28 mouse cellular contexts compared by ENCODE assay signal in the genomic region with DNA sequence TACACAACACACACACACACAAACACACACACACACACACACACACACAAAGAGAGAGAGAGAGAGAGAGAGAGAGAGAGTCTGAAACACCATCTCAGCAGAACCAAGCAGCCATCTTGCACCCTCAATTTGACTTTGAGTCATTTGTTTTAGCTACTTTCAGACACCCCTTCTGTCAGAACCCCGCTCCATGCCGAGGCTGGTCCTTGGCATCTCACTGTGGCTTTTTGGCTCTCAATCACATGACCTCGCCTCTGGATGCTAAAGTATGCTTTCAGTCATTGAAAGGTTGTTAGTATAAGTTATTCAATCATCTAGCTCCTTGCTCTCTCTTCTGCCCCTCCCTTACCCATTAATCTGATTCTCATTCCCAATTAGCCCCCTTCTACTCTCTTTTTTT. TPM values are rescaled to one million over a fixed set of nuclear protein-coding genes. Genes with fewer than 3 reads are reported as not detected.
A peak's percentile ranks its signal among the peaks of the same experiment; 100 is the strongest.
DNase-seq lines count a peak whose midpoint lies in the region; ATAC-seq lines count a peak whose summit lies in the region.
"Had no signal": no experiment of that assay in that cellular context is flagged by ENCODE, and none has a peak within 500 bp of the region (broad histone marks: within the 10 kb centered on the region; RNA-seq: fewer than 3 reads in every experiment).

No protein-coding gene starts in this region.

- no peak overlapping the region for H3K4me2 ChIP-seq in liver, embryonic 13.5 days
- no peak overlapping the region for H3K4me2 ChIP-seq in liver, embryonic 11.5 days
- H3K4me2 ChIP-seq in liver, embryonic 16.5 days (ENCODE audit: low read depth, low read length), result no peak overlapping the region
- H3K4me2 ChIP-seq: forebrain, embryonic 13.5 days; heart, embryonic 11.5 days; hindbrain, embryonic 14.5 days had no signal

- H3K36me3 ChIP-seq in liver, embryonic 13.5 days, result no peaks in the 10 kb centered on the region
- no peaks in the 10 kb centered on the region for H3K36me3 ChIP-seq in liver, embryonic 11.5 days (ENCODE audit: control insufficient read depth, insufficient read depth, low read length)
- no peaks in the 10 kb centered on the region for H3K36me3 ChIP-seq in liver, embryonic 16.5 days (ENCODE audit: control insufficient read depth, insufficient read depth)
- H3K36me3 ChIP-seq: forebrain, embryonic 10.5 days; hindbrain, embryonic 10.5 days had no signal

- 79% methylated on average over 3 of the region's 3 CpGs for WGBS in liver, embryonic 13.5 days (ENCODE audit: insufficient replicate concordance)
- 89% methylated on average over 3 of the region's 3 CpGs for WGBS in liver, embryonic 11.5 days
- 92% methylated on average over 3 of the region's 3 CpGs for WGBS in liver, embryonic 16.5 days (ENCODE audit: insufficient replicate concordance)

- peak overlapping the region; percentile 56 for H3K9ac ChIP-seq in liver, embryonic 13.5 days
- no peak overlapping the region for H3K9ac ChIP-seq in liver, embryonic 11.5 days (ENCODE audit: low read depth, low read length)
- no peak overlapping the region for H3K9ac ChIP-seq in liver, embryonic 16.5 days (ENCODE audit: low read depth, low read length)
- H3K9ac ChIP-seq: forebrain, embryonic 13.5 days; hindbrain, embryonic 14.5 days had no signal

- no peak for DNase-seq in liver, embryonic 13.5 days
- DNase-seq in liver, embryonic 11.5 days (ENCODE audit: low spot score), result no peak
- peak; percentile 59 for DNase-seq in induced T-regulatory cell, adult 2 months (ENCODE audit: low read depth)
- no peak for DNase-seq in testis, postnatal 14 days (ENCODE audit: low spot score)
- no peak for DNase-seq in right cerebral cortex, adult 18-20 months
- DNase-seq: adrenal gland, adult 8-10 months; adrenal gland, postnatal 36 days; cerebellum, adult 18-20 months; cerebellum, adult 9-10 months; cerebellum, postnatal 14 days; gastrocnemius, postnatal 10 days; gastrocnemius, postnatal 36 days; heart, postnatal 36 days had no signal

- H3K4me3 ChIP-seq in liver, embryonic 13.5 days (replicated peaks), result no peak overlapping the region
- H3K4me3 ChIP-seq in liver, embryonic 11.5 days (ENCODE audit: low read depth, low read length), result no peak overlapping the region
- H3K4me3 ChIP-seq in liver, embryonic 16.5 days (ENCODE audit: low read depth, low read length), result no peak overlapping the region
- H3K4me3 ChIP-seq: forebrain, embryonic 10.5 days; forebrain, embryonic 13.5 days; hindbrain, embryonic 10.5 days had no signal

- H3K27ac ChIP-seq in liver, embryonic 13.5 days, result peak overlapping the region; percentile 79
- no peak overlapping the region for H3K27ac ChIP-seq in liver, embryonic 11.5 days (ENCODE audit: low read depth, low read length)
- peak overlapping the region; percentile 23 for H3K27ac ChIP-seq in liver, embryonic 16.5 days (ENCODE audit: low read length)
- H3K27ac ChIP-seq: forebrain, embryonic 10.5 days; forebrain, embryonic 13.5 days; hindbrain, embryonic 10.5 days; hindbrain, embryonic 14.5 days; hindbrain, postnatal 0 days had no signal

- H3K9me3 ChIP-seq in liver, embryonic 13.5 days (replicated peaks), result no peaks in the 10 kb centered on the region
- H3K9me3 ChIP-seq in liver, embryonic 11.5 days (ENCODE audit: control insufficient read depth, low read length), result no peaks in the 10 kb centered on the region
- no peaks in the 10 kb centered on the region for H3K9me3 ChIP-seq in liver, embryonic 16.5 days (replicated peaks; ENCODE audit: control insufficient read depth, low read length)
- H3K9me3 ChIP-seq: forebrain, embryonic 10.5 days; forebrain, embryonic 13.5 days; hindbrain, embryonic 10.5 days had no signal

- H3K27me3 ChIP-seq in liver, embryonic 13.5 days, result no peaks in the 10 kb centered on the region
- no peaks in the 10 kb centered on the region for H3K27me3 ChIP-seq in liver, embryonic 11.5 days (replicated peaks; ENCODE audit: control insufficient read depth, insufficient read depth, low read length)
- H3K27me3 ChIP-seq in liver, embryonic 16.5 days (ENCODE audit: control insufficient read depth, insufficient read depth, low read depth, low read length), result no peaks in the 10 kb centered on the region
- H3K27me3 ChIP-seq: forebrain, embryonic 13.5 days had no signal

- ATAC-seq in liver, embryonic 13.5 days (ENCODE audit: low read depth), result no peak
- ATAC-seq in liver, embryonic 11.5 days (replicated peaks; ENCODE audit: low FRiP score), result no peak
- ATAC-seq in liver, embryonic 16.5 days (ENCODE audit: low read depth), result no peak
- ATAC-seq: activated CD4-positive, CD25-positive, alpha-beta regulatory T cell, adult 4 months; CD4-positive, CD25-positive, alpha-beta regulatory T cell, adult 4 months; forebrain, embryonic 13.5 days; forebrain, embryonic 16.5 days; hindbrain, postnatal 0 days had no signal

- H3K4me1 ChIP-seq in liver, embryonic 13.5 days (replicated peaks), result peaks cover 92% of the 10 kb centered on the region
- peaks cover 51% of the 10 kb centered on the region for H3K4me1 ChIP-seq in liver, embryonic 11.5 days (replicated peaks; ENCODE audit: control insufficient read depth, insufficient read depth, low read length)
- peaks cover 74% of the 10 kb centered on the region for H3K4me1 ChIP-seq in liver, embryonic 16.5 days (ENCODE audit: control insufficient read depth, low read depth, low read length)
- H3K4me1 ChIP-seq: forebrain, embryonic 13.5 days; hindbrain, embryonic 10.5 days had no signal

RNA-seq across cellular contexts. Expression of gene Agfg1, which starts 17.4 kb away (rescaled TPM):
- polyA plus RNA-seq in liver, embryonic 13.5 days (2015; fragmentation: Nextera tagmentation; extraction: Ambion mirVana), result 47.2 and 53.9 TPM in 2 replicates
- polyA plus RNA-seq in liver, embryonic 11.5 days (2014; fragmentation: Nextera tagmentation; extraction: Ambion mirVana), result 47.6 and 58.7 TPM in 2 replicates
- polyA plus RNA-seq in liver, embryonic 16.5 days (2015; fragmentation: Nextera tagmentation; extraction: Ambion mirVana), result 39.0 and 44.7 TPM in 2 replicates

RNA-seq across cellular contexts. Expression of gene Gm47791, which starts 50.8 kb away (rescaled TPM):
- polyA plus RNA-seq in liver, embryonic 13.5 days (2015; fragmentation: Nextera tagmentation; extraction: Ambion mirVana), result not detected in 2 replicates
- polyA plus RNA-seq in liver, embryonic 11.5 days (2014; fragmentation: Nextera tagmentation; extraction: Ambion mirVana), result not detected in 2 replicates
- not detected in 2 replicates for polyA plus RNA-seq in liver, embryonic 16.5 days (2015; fragmentation: Nextera tagmentation; extraction: Ambion mirVana)
- polyA plus RNA-seq: activated CD4-positive, CD25-positive, alpha-beta regulatory T cell, adult 4 months; C2C12; CD4-positive, CD25-positive, alpha-beta regulatory T cell, adult 4 months; embryonic facial prominence, embryonic 11.5 days; embryonic facial prominence, embryonic 14.5 days; forebrain, embryonic 10.5 days; forebrain, embryonic 13.5 days; forebrain, embryonic 16.5 days; heart, embryonic 11.5 days; heart, embryonic 14.5 days; heart, postnatal 0 days; hindbrain, embryonic 10.5 days; hindbrain, embryonic 14.5 days; hindbrain, postnatal 0 days had no signal

RNA-seq across cellular contexts. Expression of gene Tm4sf20, which starts 53.6 kb away (rescaled TPM):
- 0.25 TPM in 1 of 2 replicates, not detected in the other for polyA plus RNA-seq in liver, embryonic 13.5 days (2015; fragmentation: Nextera tagmentation; extraction: Ambion mirVana)
- polyA plus RNA-seq in liver, embryonic 11.5 days (2014; fragmentation: Nextera tagmentation; extraction: Ambion mirVana), result 0.12 TPM in 1 of 2 replicates, not detected in the other
- 1.2 TPM in 1 of 2 replicates, not detected in the other for polyA plus RNA-seq in liver, embryonic 16.5 days (2015; fragmentation: Nextera tagmentation; extraction: Ambion mirVana)
- polyA plus RNA-seq: C2C12; embryonic facial prominence, embryonic 11.5 days; forebrain, embryonic 10.5 days; forebrain, embryonic 16.5 days; heart, embryonic 14.5 days; heart, postnatal 0 days; hindbrain, embryonic 14.5 days; hindbrain, postnatal 0 days had no signal
